Mouse (Mus musculus): Measurements from ENCODE around the gene Hdac4.

GRCm38 (mm10) chr1:91968710-91969379 is 226.7 kb downstream of the Hdac4 start:
- no peak for TF ChIP-seq TAL1 (IDR thresholded peaks at IDR 0.05; ENCODE audit: low read length)
- TF ChIP-seq GATA1 (IDR thresholded peaks at IDR 0.05; ENCODE audit: low read length), result no peak
